Mouse (Mus musculus) heart, postnatal 4 days (tissue): ENCODE data around the gene Nsmce4a. TPM values are rescaled to one million over a fixed set of nuclear protein-coding genes. Genes with fewer than 3 reads are reported as not detected.

Source experiments
- DNase-seq: peaks from one replicate; pipeline ENCODE4 v3.0.0; 2021
- total RNA-seq, 2 experiments: library from RNA; stranded (reverse); gene quantifications; 2 replicates each; pipeline ENCODE4 v1.2.3; 2021

Nsmce4a gene
- total RNA-seq, 2 experiments from 2014 or later = 70.1 to 76.5 TPM

DNA sequence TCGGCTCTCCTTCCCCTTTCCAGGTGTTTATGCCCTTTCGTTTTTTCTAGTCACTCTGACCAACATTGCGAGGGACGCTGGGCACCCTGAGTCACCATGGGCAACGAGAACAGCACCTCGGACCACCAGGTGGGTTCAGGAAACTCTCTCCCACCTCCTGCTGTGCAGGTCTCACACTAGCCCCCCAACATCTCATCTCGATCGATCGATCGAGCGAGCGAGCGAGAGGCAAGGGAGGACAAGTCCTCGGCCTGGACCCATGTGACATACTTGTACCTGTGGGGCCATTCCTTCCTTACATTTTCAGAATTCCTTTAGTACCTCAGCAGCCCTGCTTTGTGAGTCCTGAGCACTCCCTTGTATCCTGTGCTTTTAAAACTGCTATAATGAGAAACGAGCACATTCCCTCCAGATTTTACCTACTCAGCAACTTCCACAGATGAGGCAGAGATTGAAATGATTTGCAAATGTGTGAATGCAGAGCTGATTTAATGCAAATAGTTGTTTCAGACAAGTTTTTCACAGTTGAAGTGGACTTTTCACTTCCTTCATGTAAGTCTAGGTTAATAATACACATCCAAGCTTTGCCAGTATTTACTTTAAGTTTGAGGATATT, 4.6 kb upstream of the Nsmce4a start, which contains the start of gene Tacc2:
Gene Tacc2 (plus strand): TSS at position 51 of the 616 bp plus-strand sequence.
- DNase-seq = no peak

DNA sequence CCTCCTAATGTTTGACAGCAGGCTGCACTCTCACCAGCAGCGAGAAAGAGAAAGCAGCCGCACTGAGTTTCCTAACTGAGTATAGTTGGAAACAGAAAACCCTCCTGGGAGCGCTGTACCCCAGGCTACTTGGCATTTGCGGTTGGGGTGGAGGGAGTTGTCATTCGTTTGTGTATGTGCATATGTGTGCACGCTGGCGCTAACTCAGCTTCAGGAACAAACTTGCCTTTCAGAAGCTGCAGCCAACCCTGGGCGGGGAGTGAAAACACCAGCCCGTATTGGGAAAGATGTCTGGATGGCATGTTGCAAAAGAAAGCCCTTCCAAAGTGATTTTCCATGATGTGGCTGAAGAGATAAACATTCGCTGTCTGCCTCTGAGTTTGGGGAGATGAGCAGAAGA, 4.1 kb upstream of the Nsmce4a start:
- DNase-seq = peak; percentile 33

DNA sequence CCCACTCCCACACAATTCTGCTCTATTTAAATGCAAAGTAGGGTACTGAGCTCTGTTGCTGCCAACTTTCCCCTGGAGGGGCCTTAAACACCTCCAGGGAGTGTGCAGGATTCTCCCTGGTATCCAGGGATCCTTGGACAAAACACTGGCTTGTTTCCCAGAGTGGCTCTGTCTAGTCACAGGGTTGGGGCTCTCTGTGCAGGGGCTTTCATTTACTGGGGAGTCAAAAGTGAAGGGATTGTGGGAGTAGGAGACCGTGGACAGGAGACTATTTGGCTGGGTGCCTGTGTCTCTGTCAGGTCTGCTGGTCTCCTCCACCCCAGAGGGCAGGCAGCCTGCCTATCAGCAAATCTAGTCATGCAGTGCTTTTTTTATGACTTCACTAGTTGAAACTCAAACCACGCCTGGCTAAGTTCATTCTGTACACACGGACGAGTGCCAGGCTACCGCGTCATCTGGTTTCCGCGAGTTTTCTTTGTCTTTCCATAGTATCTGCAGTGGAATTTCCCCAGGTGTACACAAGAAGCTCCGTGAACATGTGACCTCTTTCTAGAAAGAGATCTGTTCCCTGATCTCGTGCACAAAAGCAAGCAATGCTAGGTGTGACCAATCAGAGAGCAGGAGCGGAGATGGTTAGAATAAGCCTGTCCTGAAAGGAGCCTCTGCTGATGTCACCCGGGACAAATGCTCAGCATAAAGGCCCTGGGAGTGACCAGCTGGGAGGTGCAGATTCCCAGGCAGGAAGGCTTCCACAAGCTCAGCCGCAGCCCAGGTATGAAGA, 1.5 kb upstream of the Nsmce4a start:
- peak; percentile 55 for DNase-seq

DNA sequence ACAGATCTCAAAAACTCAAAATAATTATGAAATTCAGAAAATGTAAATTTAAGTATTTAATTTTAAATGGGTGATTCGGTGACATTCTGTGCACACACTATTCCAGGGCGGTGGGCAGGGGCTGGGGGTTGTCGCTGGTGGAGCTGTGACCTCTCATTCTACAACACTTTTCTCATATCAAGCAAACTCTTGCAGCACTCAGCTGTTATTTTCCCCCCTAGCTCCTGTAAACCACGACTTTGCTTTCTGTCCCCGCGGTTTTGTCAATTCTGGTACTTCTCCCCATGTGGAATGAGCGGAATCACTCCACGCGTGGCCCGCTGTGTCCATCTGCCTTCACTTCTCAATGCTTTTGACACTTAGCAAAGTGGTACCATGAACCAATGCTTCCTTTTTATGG, 828 bp upstream of the Nsmce4a start:
- no peak for DNase-seq

DNA sequence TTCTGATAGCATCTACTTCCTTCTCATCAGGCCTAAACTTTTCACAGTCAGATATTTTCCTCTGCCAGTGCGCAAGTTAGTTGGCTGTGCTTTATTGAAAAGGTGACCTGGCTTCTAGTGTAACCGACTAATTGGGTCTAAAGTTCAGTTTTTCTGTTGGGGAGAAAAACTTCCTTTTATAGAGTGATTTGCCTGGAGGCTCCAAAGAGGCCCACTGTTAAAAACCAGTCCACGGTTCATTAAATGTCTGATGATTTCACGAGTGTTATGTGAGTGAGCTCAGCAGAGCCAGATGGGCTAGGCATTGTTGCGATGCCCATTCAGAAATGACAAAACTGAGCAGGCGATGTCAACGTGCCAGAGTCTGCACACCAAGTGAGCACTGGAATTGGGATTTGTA, 2.4 kb downstream of the Nsmce4a start:
- no peak for DNase-seq

DNA sequence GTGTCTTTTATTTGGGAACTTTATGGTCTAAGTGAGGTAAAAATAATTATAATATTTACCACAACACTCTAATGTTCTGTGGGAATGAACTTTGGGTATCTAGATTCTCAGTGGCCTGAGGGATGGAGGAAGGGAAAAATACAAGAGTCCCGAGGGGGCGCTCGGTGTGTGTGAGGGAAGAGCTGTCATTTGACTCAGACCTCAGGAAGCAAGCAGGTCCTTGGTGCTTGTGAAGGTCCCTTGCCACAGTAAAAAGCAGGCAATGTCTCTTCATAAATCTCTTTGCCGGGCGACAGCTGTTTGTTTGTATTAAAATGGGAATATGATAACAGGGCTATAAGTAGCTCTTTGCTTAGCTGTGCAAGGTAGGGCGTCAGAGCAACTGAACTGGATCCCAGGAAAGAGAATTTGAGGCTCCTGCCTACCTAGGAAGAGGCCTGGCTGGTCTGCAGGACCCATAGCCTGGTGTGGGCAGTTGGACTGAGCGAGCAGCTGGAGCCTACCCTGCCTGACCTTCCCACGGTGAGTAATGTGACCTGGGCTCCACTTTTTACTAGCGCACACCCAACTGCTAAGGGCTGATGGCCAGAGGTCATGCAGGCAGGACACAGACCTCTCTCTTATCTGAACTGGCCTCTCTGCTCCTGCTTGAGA, 4.0 kb downstream of the Nsmce4a start:
- DNase-seq = peak; percentile 25

DNA sequence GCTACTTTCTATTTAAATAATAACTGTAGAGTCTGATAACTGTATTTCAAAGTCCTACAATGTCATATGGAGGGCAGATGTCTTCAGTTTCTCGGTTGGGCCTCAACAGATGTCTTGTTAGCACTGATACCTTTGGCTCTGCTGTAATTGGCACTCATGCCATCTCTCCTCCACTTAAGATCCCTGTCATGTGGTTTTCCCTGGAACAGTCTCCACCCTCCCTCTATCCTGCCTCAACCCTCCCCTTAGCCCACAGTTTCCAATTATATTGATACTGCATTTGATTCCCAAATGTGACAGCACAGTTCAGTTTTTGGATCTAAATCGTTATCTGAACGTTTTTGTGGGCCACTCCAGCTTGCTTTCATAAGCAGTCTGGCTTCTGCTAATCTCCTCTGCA, 8.3 kb downstream of the Nsmce4a start:
- no peak for DNase-seq

DNA sequence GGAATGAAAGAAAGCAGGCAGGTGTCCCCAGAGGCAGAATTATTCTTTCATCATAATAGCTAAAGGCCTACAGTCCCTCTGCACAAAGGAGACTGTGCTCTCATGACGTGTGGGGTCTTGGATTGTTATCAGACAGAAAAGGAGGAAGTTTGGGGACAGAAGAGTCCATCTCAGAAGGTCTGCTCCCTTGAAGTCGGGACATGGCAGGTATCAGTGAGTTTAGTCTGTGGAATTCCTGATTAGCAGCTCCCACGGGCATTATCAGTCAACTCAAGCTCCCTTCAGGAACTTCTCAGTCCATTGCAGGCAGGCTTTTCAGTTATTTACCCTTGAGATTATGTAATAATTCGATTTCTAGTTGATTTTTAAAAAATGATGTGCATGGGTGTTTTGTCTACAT, 9.0 kb downstream of the Nsmce4a start:
- no peak for DNase-seq

DNA sequence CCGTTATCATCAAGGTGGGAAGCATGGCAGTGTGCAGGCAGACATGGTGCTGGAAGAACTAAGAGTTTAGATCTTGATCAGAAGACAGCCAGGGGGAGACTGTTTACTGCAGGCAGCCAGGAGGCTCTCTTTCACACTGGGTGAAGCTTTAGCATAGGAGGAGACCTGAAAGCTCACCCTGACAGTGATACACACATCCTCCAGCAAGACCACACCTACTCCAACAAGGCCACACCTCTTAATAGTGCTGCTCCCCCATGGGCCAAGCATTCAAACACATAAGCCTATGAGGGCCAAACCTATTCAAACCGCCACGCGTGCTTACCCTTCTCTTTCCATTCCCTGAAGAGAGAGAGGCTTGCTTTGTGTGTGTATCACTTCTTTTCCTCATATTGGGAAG, 9.6 kb downstream of the Nsmce4a start:
- no peak for DNase-seq

DNA sequence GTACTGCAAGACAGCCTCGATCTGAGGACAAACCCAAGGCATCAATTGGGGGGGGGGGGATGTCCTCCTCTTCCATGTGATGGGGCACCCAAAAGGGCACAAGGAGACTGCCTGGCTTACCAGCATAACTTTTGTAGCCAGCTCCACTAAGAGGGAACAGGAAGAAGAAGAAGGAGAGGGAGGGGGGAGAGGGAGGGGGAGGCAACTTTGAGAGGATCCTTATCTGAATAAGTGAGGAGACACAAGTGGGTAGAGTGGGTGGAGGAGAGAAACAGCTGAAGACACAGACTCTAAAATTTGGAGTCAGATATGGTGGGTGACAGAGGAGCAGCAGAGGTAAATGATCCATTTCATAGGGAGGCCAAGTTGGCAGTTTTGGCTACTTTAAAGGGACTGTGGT, 12.0 kb downstream of the Nsmce4a start:
- DNase-seq = no peak

DNA sequence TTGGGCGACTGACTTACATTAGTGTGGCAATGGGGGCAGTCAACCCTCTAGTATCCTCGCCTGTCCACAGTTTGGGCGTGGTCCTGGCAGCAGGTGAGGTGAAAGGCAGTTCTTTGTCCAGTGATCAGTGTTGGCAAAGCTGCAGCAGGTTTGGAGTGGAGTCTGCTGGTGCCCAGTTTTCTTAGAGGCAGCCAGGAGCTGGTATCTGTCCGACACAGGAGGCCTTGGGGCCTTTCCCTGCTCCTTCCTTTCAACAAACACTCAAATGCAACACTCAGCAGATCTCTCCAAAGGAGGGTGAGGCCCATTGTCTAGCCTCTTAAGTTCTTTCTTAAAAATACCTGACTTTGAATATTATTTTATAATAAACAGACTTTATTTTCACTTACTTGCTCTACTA, 14.3 kb downstream of the Nsmce4a start:
- no peak for DNase-seq

DNA sequence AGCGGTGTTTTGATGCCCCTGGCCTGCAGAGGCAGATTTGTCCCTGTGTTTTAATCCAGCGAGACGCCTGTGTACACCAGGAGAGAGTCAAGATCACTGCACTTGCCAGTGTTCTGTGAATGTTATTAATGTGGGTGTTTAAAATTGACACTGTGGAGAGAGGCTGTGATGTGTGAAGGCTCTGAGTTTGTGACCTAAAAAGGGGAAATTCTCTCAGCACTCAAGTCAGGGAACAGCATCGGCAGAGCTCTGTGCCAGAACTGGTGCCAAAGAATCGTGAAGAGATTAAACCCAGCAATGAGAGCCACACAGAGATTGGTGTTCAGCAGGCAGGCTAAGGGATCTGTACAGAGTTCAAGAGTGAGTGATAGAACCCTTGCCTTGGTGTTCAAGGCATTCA, 17.3 kb downstream of the Nsmce4a start:
- peak; percentile 45 for DNase-seq

DNA sequence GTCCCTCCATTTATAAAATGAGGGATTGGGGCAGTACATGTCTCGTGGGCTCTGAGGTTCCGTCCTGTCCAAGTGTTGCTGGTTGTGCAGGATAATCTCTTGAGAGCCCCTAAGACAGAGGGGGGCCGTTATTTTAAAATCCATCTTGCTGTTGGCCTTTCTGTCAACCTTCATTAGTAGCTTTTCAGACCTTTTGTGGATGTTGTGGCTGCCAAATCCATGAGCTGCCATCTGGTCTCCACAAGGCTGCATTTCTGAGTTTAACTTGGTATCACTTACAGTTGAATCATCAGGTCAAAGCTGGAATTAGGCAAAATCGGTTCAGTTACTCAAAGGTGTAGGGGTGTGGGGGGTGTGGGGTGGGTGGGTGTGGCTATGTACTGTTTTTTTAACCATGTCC, 19.6 kb downstream of the Nsmce4a start:
- DNase-seq = no peak

DNA sequence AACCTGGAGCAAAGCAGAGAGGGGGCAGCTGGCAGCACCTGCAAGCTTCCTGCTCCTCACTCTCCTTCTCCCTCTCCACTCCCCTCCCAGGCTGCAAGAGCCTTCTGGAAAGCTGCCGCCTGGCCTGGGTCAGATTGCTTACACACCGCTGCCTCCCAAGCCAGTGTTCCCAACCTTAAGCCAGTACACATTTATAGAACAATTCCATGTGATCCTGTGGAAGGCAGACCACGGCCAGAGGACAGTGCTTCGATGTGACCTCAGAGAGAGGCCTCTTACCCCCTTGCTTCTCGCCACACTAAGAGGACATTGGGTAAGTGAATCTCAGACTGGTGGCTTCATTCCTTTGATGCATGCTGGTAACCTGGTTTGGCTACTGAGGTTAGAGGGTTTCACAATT, 20.1 kb downstream of the Nsmce4a start:
- peak; percentile 68 for DNase-seq

DNA sequence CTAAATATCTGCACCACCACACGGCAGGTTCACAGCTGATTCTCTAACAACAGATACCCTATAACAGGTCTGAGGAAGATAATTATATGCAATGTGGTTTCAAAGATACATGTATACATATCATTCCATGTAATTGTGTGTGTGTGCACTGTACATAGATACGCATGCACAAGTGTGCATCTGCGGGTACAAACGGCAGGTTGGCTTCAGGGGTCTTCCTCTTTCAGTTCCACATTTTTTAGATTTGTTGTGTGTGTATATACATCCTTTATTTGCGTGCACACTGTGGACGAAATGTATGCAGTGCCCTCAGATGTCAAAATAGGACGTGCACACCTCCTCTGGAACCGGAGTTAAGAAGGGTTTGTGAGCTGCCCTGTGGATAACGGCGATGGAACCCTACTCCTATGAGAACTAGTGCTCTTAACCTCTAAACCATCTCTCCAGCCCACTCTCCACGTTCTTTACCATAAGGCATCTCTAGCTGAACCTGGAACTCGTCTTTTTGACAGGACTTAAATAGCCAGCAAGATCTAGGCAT, 25.2 kb downstream of the Nsmce4a start:
- DNase-seq = no peak

DNA sequence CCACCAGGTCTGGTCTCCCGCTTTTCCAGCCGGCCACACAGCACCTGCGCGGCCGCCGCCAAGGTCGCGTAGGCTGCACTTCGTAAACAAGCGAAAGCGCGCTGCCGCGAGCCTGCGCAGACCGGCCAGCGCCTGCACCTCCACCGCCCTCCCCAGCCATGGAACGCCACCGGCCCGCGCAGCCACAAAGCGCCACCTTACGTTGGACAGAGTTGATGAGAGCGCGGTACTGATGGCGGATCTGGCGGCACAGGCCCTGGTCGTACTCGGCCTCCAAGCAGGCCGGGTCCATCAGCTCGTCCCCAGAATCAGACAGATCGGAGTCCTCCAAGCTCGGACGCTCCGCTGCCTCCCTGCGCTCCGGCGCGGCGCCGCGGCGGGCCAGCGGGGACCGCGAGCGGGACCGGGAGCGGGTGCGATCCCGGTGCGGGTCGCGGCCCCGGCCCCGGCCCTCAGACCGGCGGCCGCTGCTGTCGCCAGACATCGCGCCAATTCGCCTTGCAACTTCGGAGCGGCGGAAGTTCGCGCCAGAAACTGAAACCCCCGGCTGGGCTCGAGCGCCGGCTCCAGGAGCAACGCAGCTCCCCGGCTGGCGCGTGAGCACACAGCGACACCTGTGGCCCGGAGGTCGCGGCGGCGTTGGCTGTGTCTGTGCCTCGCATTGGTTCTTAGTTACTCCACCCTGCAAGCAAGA, 26.0 kb downstream of the Nsmce4a start:
- peak; percentile 95 for DNase-seq

DNA sequence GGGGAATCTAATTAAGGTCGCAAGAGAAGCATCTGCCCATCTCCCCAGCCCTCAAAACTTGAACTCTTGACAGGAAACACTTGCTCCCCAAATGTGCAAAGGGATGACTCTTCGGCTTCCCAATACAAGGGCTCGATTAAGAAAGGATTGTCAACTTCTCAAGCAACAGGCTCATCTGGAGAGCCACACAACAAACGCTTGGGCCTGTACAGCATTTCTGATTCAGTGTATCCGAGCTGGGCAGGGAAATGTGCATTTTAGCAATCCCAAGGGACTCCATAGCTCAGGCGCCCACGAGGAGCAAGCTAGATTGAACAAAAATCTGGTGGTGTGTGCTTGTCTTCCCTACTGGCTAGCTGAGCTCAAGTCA, 26.5 kb downstream of the Nsmce4a start:
- no peak for DNase-seq

DNA sequence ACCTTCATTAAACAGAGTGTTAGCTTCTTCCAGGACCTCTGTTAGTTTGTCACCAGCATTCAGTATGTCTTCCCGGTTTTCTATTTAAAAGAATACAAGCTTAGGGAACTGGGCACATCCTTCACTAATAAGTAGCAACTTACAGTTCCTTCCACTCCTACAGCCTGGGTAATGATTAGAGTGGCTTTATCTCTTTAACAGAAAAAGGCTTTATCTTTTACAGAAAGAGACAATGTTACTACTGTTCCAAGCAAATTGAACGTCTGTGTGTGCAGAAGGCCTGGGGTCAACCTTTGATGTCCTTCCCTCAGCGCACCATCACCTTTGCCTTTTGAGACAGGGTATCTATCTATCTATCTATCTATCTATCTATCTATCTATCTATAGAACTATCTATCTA, 27.0 kb downstream of the Nsmce4a start:
- DNase-seq = no peak

DNA sequence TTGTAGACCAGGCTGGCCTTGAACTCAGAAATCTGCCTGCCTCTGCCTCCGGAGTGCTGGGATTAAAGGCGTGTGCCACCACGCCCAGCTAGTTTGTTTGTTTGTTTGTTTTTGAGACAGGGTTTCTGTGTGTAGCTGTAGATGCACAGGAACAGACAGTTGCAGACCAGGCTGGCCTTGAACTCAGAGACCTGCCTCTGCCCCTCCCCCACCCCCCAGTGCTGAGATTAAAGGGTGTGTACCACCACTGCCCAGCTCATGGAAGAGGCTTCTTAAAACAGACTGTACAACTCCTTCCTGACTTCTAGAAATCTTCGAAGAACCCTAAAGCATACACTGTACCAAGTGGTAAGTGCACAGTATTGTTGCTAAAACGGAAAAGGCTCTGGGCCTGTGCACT, 27.5 kb downstream of the Nsmce4a start:
- no peak for DNase-seq

DNA sequence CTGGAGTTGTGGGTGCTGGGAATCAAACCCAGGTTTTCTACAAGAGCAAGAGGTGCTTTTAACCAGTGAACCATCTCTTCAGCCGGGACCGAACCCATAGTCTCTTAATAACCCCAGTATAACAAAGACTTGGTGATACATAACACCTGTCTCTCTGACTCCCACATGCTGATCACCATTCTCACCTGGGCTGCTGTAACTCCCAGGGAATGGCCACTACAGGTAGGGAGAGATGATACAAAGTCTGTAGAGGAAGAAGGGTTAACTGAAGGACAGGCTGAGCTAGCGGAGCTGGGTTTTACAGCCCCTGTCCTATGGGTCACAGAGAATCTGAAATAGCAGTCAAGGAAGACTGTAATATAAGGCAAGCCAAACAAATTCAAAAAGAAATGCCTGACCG, 29.7 kb downstream of the Nsmce4a start:
- DNase-seq = no peak

DNA sequence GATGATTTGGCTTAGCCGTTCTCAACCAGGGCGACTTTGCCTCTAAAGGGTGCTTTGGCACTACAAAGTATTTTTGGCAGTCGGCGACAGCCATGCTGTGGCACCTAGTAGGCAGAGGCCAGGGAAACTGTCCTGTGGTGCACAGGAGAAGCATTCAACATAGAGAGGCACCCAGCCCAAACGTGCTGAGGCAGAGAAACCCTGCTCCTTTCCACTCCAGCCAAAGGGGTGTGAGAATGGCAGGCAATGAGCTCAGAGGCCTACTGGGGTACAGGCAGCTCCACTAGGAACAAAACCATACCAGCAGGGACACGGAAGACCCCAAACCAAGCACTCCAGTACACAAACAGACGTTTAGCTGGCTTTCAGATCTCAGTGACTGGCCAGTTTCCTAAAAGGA, 32.7 kb downstream of the Nsmce4a start:
- no peak for DNase-seq

DNA sequence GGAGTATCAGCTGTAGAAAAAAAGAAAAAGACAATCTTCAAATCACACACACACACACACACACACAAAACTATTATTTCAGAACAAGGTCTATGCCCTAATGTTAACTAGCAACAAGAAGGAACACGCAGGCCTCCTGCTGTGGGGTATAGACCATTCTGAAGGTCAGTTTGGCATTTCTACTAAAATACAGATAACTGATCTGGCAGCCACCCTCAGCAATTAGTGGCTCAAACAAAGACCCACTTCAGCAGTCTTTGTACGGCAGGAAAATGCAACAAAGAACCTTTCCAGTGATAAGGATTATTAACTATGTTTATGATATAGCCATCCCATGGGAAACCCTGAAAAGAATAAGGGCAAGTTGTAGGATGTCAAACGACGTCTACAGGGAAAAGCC, 35.9 kb downstream of the Nsmce4a start:
- DNase-seq = no peak

DNA sequence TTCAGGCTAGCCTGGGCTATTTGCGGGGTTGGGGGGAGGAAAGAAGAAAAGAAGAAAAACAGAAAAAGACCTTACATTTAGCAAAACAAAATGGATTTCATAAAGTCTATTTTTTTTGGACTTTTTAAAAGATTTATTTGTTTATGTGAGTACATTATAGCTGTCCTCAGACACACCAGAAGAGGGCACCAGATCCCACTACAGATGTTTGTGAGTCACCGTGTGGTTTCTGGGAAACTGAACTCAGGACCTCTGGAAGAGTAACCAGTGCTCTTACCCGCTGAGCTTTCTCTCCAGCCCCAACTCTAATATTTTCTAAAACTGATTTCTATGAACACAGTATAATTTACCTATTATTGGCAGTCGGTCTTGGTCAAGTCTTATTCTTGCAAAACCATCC, 37.7 kb downstream of the Nsmce4a start:
- DNase-seq = no peak
